Mouse (Mus musculus) megakaryocyte, embryonic 14.5 days (primary cell): Measurements from ENCODE around the gene Iah1.

Experiments
- FLI1 ChIP-seq: IDR thresholded peaks from 2 replicates; pipeline ENCODE4 v1.6.1; 2012; ENCODE audit warnings: low read length, inconsistent platforms, mixed read lengths
- GATA1 ChIP-seq: IDR thresholded peaks from 3 replicates; pipeline ENCODE4 v1.6.1; 2012; ENCODE audit warnings: mixed read lengths, low read length, inconsistent platforms, borderline replicate concordance

DNA sequence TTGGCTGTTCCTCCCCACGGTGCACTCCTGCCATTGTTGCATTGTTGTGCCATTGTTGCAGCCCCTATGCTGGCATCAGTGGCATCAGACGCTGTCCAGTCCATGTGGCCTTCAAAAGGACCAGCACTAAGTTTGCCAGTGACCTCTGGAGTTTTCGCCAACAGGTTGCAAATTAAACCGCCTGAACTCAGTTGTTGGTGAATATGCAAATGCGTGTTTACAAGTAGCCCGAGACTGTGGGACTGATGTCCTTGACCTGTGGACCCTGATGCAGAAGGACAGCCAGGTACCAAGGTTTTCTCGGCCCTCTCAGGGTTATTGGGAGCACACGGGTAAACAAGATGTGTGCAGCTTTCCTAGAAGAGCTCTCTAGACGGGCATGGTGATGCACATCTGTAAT lies 5.0 kb downstream of the Iah1 start:
- no peak for TF ChIP-seq FLI1
- TF ChIP-seq GATA1, result no peak
